Mouse (Mus musculus) testis, adult 2 months (tissue): ENCODE measurements around the gene Slc30a3.

ENCODE experiments used
- CTCF ChIP-seq: fragments of 200-500 bp; IDR thresholded peaks from 2 replicates; pipeline ENCODE4 v1.5.1; 2012; ENCODE audit warnings: low read depth, mild to moderate bottlenecking, inconsistent platforms, low read length, moderate library complexity; ENCODE audit not compliant: control insufficient read depth, insufficient read depth, insufficient replicate concordance
- POLR2A ChIP-seq: fragments of 200-500 bp; IDR thresholded peaks from 2 replicates; pipeline ENCODE4 v1.6.1; 2012; ENCODE audit warnings: low read depth, mild to moderate bottlenecking, inconsistent platforms, low read length, moderate library complexity; ENCODE audit not compliant: control insufficient read depth

DNA sequence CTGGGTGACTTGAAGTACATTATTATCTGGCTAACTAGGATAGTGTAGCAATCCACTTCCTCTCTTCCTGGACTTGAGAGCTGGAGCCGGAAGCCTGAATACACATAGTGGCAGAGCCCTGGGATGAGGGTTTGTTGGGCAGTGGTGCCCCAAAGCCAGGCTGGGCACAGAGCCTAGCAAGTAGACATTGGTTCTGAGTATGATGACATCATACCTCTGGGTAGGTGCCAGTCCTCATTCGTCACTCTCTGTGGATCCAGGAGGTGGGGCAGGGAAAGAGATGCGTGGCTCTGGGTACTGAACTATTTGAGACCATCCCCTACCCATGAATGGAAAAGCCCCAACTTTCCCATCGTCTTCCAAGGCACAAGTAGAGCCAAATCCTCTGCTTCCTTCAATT, 41.7 kb upstream of the Slc30a3 start:
- TF ChIP-seq CTCF (no peak), POLR2A (no peak)
